Mouse (Mus musculus) midbrain, embryonic 10.5 days (tissue): ENCODE measurements around the gene Gm17416. TPM values are rescaled to one million over a fixed set of nuclear protein-coding genes. Genes with fewer than 3 reads are reported as not detected.

Experiments used
- DNase-seq: peaks from one replicate; pipeline ENCODE4 v3.0.0-alpha.2; 2017; ENCODE audit warnings: low spot score
- H3K27ac ChIP-seq: fragments of 300-500 bp; sonication (generic); replicated peaks from 2 replicates; pipeline ENCODE4 v1.5.1; 2016; ENCODE audit warnings: mild to moderate bottlenecking
- H3K27me3 ChIP-seq: fragments of 300-500 bp; sonication (generic); 2 replicates; pipeline ENCODE4 v1.6.1; 2016; ENCODE audit warnings: low read depth, mild to moderate bottlenecking; ENCODE audit not compliant: poor library complexity, severe bottlenecking
- H3K36me3 ChIP-seq: fragments of 300-500 bp; sonication (generic); 2 replicates; pipeline ENCODE4 v1.6.1; 2016; ENCODE audit warnings: mild to moderate bottlenecking, moderate library complexity
- H3K4me1 ChIP-seq: fragments of 300-500 bp; sonication (generic); 2 replicates; pipeline ENCODE4 v1.6.1; 2016
- H3K4me3 ChIP-seq: fragments of 300-500 bp; sonication (generic); 2 replicates; pipeline ENCODE4 v1.5.1; 2016; ENCODE audit warnings: mild to moderate bottlenecking, moderate library complexity
- H3K9me3 ChIP-seq: fragments of 300-500 bp; sonication (generic); replicated peaks from 2 replicates; pipeline ENCODE4 v1.6.1; 2016; ENCODE audit warnings: mild to moderate bottlenecking
- WGBS: fragments of 180-500 bp; shearing (Covaris S2); methylation state at CpG from one replicate; pipeline ENCODE4 v1.1.7; 2016; 5-methylcytosine and 5-hydroxymethylcytosine counted together
- polyA plus RNA-seq: library from polyadenylated mRNA; unstranded; fragments of >200 nt; fragmentation: Nextera tagmentation; extraction: Ambion mirVana; gene quantifications from 2 replicates; pipeline ENCODE4 v1.2.1, GENCODE M21; 2016

Gene Gm17416
- polyA plus RNA-seq, 1 experiment from 2014 or later: not detected

DNA sequence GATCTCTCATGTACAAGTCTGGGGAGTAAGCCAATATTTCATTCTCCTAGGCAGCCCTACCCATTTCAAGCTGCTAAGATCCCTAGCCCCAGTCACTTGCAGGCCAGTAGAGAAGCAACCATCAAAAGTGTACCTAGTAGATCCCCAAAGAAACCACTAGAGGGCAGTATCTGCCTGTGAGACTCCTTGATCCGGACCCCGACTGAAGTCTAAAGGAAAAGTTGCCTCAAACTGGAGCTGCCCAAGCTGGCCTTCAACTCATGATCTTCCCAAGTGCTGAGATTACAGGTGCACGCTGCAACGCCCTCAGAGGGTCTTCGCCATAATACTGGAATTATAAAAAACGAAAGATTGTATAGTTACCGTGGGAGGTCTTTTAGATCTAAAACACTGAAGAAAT is 46.4 kb downstream of the Gm17416 start:
- H3K9me3 ChIP-seq: no peaks in the 10 kb centered on the region
- DNase-seq: peak; percentile 60
- H3K4me1 ChIP-seq: peaks cover 10% of the 10 kb centered on the region
- H3K4me3 ChIP-seq: no peak overlapping the region
- H3K27me3 ChIP-seq: no peaks in the 10 kb centered on the region
- no peaks in the 10 kb centered on the region for H3K36me3 ChIP-seq
- WGBS: 13% methylated on average over 7 of the region's 7 CpGs
- H3K27ac ChIP-seq: no peak overlapping the region

- no peaks in the 10 kb centered on the region for H3K36me3 ChIP-seq
- H3K4me3 ChIP-seq: no peak overlapping the region
- no peaks in the 10 kb centered on the region for H3K9me3 ChIP-seq
- 81% methylated on average over 6 of the region's 6 CpGs for WGBS
- DNase-seq: no peak
- H3K4me1 ChIP-seq: peaks cover 10% of the 10 kb centered on the region
- H3K27ac ChIP-seq: no peak overlapping the region
- H3K27me3 ChIP-seq: no peaks in the 10 kb centered on the region
These were observed 47.3 kb downstream of the Gm17416 start for GRCm38 (mm10) chr2:152616470-152616869.

DNA sequence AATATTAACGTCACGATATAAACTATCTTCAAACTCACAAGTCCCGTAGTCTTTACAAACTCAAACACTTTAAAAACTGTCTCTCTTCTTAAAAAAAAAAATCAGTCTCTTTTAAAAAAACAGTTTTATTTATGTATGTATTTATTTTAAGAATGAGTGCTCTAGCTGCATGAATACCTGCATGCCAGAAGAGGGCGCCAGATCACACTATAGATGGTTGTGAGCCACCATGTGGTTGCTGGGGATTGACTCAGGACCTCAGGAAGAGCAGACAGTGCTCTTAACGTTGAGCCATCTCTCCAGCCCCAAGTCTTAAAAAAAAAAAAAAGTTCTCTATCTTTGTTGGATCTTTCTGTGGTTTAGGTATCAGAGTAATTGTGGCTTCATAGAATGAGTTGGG is 48.2 kb downstream of the Gm17416 start:
- Histone ChIP-seq H3K36me3 (no peaks in the 10 kb centered on the region), H3K4me1 (peaks cover under 1% of the 10 kb centered on the region), H3K4me3 (no peak overlapping the region), H3K27me3 (no peaks in the 10 kb centered on the region), H3K9me3 (no peaks in the 10 kb centered on the region), H3K27ac (no peak overlapping the region)
- WGBS: 58% methylated on average over 5 of the region's 5 CpGs
- no peak for DNase-seq

Other genes starting within 250 kb of the Gm17416 start
- 92.2 and 101 TPM in 2 replicates for gene Rbck1, start 236.7 kb upstream of the Gm17416 start, polyA plus RNA-seq
- gene Trib3, start 225.3 kb upstream of the Gm17416 start, polyA plus RNA-seq: 2.2 and 2.8 TPM in 2 replicates
- gene Nrsn2, start 192.7 kb upstream of the Gm17416 start, polyA plus RNA-seq: 1.3 and 3.7 TPM in 2 replicates
- 8.6 and 9.2 TPM in 2 replicates for gene Sox12, start 171.3 kb upstream of the Gm17416 start, polyA plus RNA-seq
- gene Zcchc3, start 154.3 kb upstream of the Gm17416 start, polyA plus RNA-seq: 47.7 and 49.8 TPM in 2 replicates
- gene 6820408C15Rik, start 153.8 kb upstream of the Gm17416 start, polyA plus RNA-seq: 0.99 and 1.2 TPM in 2 replicates
- gene Defb23, start 104.7 kb upstream of the Gm17416 start, polyA plus RNA-seq: not detected in 2 replicates
- gene Defb20, start 92.3 kb upstream of the Gm17416 start, polyA plus RNA-seq: not detected in 2 replicates
- not detected in 2 replicates for gene Defb22, start 79.2 kb upstream of the Gm17416 start, polyA plus RNA-seq
- not detected in 2 replicates for gene Defb26, start 57.6 kb upstream of the Gm17416 start, polyA plus RNA-seq
- not detected in 2 replicates for gene Defb28, start 51.1 kb upstream of the Gm17416 start, polyA plus RNA-seq
- gene Defb29, start 29.2 kb upstream of the Gm17416 start, polyA plus RNA-seq: not detected in 2 replicates
- not detected in 2 replicates for gene Defb21, start 3.4 kb downstream of the Gm17416 start, polyA plus RNA-seq
- not detected in 2 replicates for gene Defb19, start 11.0 kb downstream of the Gm17416 start, polyA plus RNA-seq
- gene Defb45, start 30.1 kb downstream of the Gm17416 start, polyA plus RNA-seq: not detected in 2 replicates
- not detected in 2 replicates for gene Defb36, start 35.0 kb downstream of the Gm17416 start, polyA plus RNA-seq
- gene Defb25, start 53.7 kb downstream of the Gm17416 start, polyA plus RNA-seq: not detected in 2 replicates
- gene Rem1, start 57.6 kb downstream of the Gm17416 start, polyA plus RNA-seq: 0.26 and 0.33 TPM in 2 replicates
- 99.2 and 117 TPM in 2 replicates for gene H13, start 100.1 kb downstream of the Gm17416 start, polyA plus RNA-seq
- 42.9 and 45.3 TPM in 2 replicates for gene Mcts2, start 117.7 kb downstream of the Gm17416 start, polyA plus RNA-seq
- 70.2 and 86.2 TPM in 2 replicates for gene Id1, start 166.9 kb downstream of the Gm17416 start, polyA plus RNA-seq
- 4.2 and 4.6 TPM in 2 replicates for gene Cox4i2, start 184.8 kb downstream of the Gm17416 start, polyA plus RNA-seq